Mouse (Mus musculus) adrenal gland, postnatal 10 days (tissue): Measurements from ENCODE around the gene Sh3d19. TPM values are rescaled to one million over a fixed set of nuclear protein-coding genes. Genes with fewer than 3 reads are reported as not detected.
A peak's percentile ranks its signal among the peaks of the same experiment; 100 is the strongest.

Experiments
- DNase-seq: peaks from one replicate; pipeline ENCODE4 v3.0.0; 2021; ENCODE audit warnings: mixed read lengths
- long read RNA-seq, 2 experiments: library from polyadenylated mRNA; stranded (forward); transcript quantifications; one replicate each; pipeline ENCODE4 v2.0.0; 2021
- total RNA-seq, 2 experiments: library from RNA; stranded (reverse); gene quantifications; 2 replicates each; pipeline ENCODE4 v1.2.3; 2021

The Sh3d19 gene
- total RNA-seq, result 10 to 100 TPM; 26.2 to 28.9 TPM
- long read RNA-seq, experiment 1, partial matches to known transcripts, result 1 of 3 reads
- long read RNA-seq, experiment 1, other reads (novel, unspliced or antisense), result 1 of 3 reads
- long read RNA-seq, experiment 2, partial matches to known transcripts, result 0 of 4 reads
- long read RNA-seq, experiment 2, other reads (novel, unspliced or antisense), result 4 of 4 reads

- peak; percentile 91 for DNase-seq
Measured at GRCm38 (mm10) chr3:85970742-85971598, at the start of gene Sh3d19. TSS of gene Sh3d19 (plus strand) at chr3:85971109.

- peak; percentile 82 for DNase-seq
Measured at GRCm38 (mm10) chr3:85922331-85922730, 48.6 kb upstream of the Sh3d19 start.

DNA sequence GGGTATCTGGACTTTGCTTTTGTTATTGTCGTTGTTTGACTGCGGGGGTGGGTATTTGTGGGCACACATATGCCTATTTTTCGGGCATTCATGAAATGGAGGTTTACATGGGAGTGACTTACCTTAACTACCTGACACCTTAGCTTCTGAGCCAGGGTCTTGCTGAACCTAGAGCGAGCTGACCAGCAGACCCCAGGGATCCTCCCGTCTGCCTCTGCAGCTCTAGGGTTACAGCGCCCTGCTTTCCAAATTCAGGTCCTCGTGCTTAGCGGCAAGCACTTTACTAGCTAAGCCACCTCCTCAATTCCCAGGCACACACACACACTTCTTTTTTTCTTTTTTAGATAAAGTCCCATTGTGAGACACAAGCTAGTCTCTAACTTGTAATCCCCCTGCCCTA lies 47.6 kb upstream of the Sh3d19 start:
- DNase-seq, result no peak

- peak; percentile 91 for DNase-seq
Measured at GRCm38 (mm10) chr3:85923954-85924945, 46.7 kb upstream of the Sh3d19 start.

DNA sequence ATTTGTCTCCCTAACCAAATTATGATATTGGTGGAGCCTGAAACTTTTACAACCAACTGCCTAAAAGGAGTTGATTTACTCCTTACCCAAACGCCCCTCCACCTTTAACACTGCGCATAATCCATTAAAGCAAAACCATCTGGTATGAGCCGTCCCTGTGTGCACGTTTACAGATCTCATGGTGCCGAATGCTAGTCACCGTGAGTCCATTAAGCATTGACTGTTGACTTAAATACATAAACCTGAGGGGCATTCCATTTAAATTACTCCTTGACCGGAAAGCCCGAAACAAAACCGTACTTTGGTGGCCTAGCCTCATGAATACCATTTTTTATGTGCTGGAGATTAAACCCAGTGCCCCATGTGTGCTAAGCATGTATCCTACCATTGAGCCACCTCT lies 43.6 kb upstream of the Sh3d19 start:
- DNase-seq, result no peak

DNA sequence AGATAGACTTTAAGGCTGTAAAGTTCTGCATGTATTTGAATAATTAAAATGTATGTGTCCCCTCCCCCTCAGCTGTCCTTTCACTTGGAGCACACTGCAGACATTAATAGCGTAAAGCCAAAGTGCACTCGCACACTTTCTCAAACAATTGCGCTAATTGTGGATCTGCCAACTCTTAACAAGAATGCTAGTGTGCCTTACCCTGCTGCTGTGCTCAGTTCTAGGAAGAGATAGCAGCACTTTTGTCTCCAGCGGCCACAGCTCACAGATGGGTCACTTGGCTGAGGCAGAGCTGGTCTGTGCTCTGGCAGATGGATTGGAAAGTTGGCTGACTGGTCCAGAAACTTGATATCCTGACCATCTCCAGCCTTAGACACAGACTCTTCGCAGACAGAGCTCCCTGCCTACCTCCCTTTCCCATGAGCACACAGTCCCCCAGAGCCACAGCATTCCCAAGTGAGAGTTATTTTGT lies 42.7 kb upstream of the Sh3d19 start:
- no peak for DNase-seq

DNA sequence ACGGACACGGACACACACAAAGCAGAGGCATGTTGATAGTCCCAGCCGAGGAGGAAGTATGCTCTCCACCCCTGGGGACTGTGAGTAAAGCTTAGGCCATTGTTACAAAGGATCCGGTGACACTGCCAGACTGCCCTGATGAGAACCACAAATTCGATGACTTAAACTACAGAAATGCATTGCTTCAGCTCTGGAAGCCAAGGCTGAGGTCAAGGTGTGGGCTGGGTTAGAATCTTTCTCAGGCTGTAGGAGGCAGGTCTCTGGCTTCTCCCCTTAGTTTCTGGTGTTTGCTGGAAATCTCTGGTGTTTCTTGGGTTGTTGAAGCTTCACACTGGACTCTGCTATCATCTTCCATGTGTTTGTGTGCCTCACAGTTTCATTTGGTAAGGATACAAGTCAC lies 41.2 kb upstream of the Sh3d19 start:
- DNase-seq, result no peak

GRCm38 (mm10) chr3:85930671-85931255 lies 40.1 kb upstream of the Sh3d19 start:
- DNase-seq, result no peak

DNA sequence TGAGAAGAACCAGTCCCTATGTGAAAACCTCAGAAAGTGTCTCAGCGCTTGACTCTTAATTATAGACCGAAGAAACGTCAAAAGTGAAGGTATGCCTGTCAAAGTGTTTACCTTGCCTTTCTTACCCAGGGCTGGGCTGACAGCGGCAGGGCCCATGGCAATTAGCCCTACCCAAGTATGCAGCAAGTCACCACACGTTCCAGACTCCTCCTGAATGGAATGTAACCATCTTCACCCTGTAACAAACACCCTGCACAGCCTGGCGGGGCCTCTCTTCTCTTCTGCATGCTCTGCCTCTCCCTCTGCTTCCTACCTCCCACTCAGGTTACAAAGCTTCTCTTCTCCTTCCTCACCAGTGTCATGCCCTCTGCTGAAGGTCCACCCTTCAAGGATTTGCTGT lies 39.0 kb upstream of the Sh3d19 start:
- DNase-seq, result no peak

DNA sequence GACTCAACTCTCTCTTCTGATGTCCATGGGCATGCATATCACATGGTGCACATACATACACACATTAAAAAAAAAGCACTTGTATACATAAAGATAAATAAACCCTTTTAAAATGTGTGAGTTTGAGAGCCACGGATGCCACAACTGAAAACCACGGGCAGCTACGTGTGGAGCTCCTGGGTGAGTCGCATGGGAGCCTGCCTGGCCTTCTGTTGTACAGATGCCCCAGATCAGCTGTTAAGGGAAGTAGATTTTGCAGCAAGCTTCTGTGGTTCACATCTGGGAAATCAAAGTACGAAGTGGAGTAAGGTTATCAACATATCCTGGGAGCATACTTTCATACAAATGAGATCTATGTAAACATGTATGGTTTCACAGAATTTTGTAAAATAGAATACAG lies 37.3 kb upstream of the Sh3d19 start:
- DNase-seq, result no peak

GRCm38 (mm10) chr3:85950914-85951313 lies 20.0 kb upstream of the Sh3d19 start:
- DNase-seq, result no peak

GRCm38 (mm10) chr3:85952696-85953283 lies 18.1 kb upstream of the Sh3d19 start:
- no peak for DNase-seq

GRCm38 (mm10) chr3:85955269-85955668 lies 15.6 kb upstream of the Sh3d19 start:
- no peak for DNase-seq

DNA sequence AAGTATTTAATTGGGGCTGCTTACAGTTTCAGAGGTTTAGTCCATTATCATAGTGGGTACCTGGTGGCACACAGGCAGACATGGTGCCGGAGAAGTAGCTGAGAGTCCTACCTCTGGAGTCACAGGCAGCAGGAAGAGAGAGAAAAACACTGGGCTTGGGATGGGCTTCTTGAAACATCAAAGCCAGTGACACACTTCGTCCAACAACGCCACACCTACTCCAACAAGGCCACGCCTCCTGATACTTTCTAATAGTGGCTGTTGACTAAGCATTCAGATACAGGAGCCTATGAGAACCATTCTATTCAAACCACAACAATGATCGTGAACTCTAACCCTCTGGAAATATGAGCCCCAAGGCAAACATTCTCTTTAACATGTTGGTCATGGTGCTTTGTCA lies 15.2 kb upstream of the Sh3d19 start:
- no peak for DNase-seq

DNA sequence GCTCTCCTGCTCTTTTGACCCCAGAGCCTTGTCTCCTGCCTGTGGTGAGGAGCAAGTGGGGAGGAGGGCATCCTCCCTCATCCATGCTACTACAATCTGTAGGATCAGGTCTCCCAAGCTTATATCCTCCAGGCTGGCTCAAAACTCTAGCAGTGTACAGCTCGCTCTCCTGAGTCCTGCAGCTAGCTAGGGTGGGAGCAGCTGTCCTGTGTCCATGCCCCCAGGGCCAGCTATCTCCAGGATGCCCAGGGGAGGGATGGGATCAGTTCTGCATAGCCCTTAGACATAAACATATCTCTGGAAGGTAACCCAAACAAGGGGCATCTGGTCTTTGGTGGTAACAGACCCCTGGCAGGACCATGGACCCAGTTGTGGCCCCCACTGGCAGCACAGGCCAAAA lies 11.2 kb upstream of the Sh3d19 start:
- no peak for DNase-seq

GRCm38 (mm10) chr3:85961134-85961533 lies 9.8 kb upstream of the Sh3d19 start:
- DNase-seq, result no peak

DNA sequence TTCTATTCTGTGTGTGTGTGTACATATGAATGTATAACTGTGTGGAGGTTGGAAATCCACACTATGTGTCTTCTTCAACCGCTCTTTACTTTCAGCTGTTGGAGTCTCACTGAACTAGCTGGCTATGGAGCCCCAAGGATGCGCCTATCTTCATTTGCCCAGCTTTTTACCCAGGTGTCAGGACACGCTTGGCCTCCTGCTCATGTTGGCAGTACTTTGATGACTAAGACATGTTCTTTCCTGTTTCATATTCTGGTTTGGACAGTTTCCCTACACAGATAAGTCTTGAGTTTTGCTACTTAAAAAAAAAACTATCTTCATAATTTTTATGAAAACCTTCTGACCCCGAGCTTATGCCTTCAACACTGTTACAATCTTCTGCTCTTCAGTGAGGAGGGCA lies 5.4 kb upstream of the Sh3d19 start:
- DNase-seq, result no peak

GRCm38 (mm10) chr3:85969040-85969439 lies 1.9 kb upstream of the Sh3d19 start:
- DNase-seq, result no peak

GRCm38 (mm10) chr3:85971599-85971975 lies 678 bp downstream of the Sh3d19 start:
- peak; percentile 47 for DNase-seq

DNA sequence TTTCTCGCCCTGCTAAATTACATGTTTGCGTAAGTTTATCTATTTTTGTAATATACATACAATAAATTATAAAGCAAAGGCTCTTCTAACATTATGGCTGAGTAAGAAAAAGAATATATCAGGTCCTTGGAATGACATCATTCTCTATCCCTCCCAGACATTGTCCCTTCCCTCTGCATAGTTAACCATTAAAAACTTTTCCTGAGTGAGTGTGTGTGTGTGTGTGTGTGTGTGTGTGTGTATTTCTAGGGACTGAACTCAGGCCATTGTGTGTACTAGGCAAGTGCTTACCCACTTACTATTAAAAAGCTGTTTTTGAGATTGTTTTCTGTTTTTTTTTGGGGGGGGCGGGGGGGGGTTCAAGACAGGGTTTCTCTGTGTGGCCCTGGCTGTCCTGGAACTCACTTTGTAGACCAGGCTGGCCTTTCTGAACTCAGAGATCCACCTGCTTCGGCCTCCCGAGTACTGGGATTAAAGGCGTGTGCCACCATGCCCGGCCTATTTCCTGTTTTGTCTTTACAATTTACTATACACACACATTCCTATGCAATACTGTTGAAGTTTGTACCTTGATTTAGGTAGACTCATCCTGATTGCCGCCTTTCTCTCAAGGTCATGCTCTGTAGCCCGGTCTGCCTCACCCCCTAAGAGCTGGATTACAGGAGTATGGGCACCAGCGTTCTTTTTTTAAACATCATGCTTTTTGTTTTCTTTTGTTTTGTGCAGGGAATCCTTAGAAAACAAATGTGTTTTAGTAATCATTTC lies 2.6 kb downstream of the Sh3d19 start:
- DNase-seq, result no peak

DNA sequence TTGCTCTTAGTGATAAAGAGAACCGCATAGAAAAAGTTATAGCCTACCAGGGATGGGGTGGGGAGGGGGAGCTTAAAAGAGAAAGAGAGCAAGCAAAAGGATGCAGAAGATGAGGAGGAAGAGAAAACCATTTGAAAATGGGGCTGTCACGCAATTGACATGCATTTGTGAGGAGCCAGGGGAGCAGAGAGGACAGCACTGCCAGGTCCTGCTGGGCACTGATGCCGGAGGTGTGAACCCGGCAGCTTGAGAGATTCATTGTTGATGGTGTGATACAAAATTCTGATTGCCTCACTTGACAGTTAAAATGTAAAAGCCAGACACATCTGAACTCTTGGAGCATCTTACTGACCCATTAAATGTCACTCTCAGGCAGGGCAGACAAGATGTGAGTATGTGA lies 3.5 kb downstream of the Sh3d19 start:
- DNase-seq, result no peak
